Comparison of ENCODE assay signal across 9 mouse cellular contexts in genomic region chr1:38217912-38218795, GRCm38 (mm10).
DNase-seq lines count a peak whose midpoint lies in the region; ATAC-seq lines count a peak whose summit lies in the region.
"Had no signal": no experiment of that assay in that cellular context is flagged by ENCODE, and none has a peak within 500 bp of the region (broad histone marks: within the 10 kb centered on the region; RNA-seq: fewer than 3 reads in every experiment).

No protein-coding gene starts in this region.

- peak overlapping the region; percentile 62 for H3K9ac ChIP-seq in heart, embryonic 16.5 days (ENCODE audit: low read length)
- no peak overlapping the region for H3K9ac ChIP-seq in liver, embryonic 12.5 days

- no peak for ATAC-seq in heart, embryonic 16.5 days (replicated peaks; ENCODE audit: extremely low read depth, insufficient read depth, low FRiP score)
- no peak for ATAC-seq in liver, embryonic 12.5 days
- ATAC-seq in activated CD4-positive, CD25-positive, alpha-beta regulatory T cell, adult 4 months = no peak

- no peak overlapping the region for H3K27ac ChIP-seq in heart, embryonic 16.5 days (ENCODE audit: low read length)
- H3K27ac ChIP-seq in liver, embryonic 12.5 days = no peak overlapping the region

- H3K9me3 ChIP-seq in heart, embryonic 16.5 days (replicated peaks; ENCODE audit: control insufficient read depth, low read length) = no peaks in the 10 kb centered on the region
- no peaks in the 10 kb centered on the region for H3K9me3 ChIP-seq in liver, embryonic 12.5 days (replicated peaks)

- peaks cover 2% of the 10 kb centered on the region for H3K4me1 ChIP-seq in heart, embryonic 16.5 days (ENCODE audit: control insufficient read depth, insufficient read depth, low read length)
- no peaks in the 10 kb centered on the region for H3K4me1 ChIP-seq in liver, embryonic 12.5 days

- H3K36me3 ChIP-seq in heart, embryonic 16.5 days (ENCODE audit: control insufficient read depth, insufficient read depth) = no peaks in the 10 kb centered on the region
- H3K36me3 ChIP-seq in liver, embryonic 12.5 days = no peaks in the 10 kb centered on the region

- peak overlapping the region; percentile 44 for H3K4me2 ChIP-seq in heart, embryonic 16.5 days (ENCODE audit: low read depth, low read length)
- peak overlapping the region; percentile 33 for H3K4me2 ChIP-seq in liver, embryonic 12.5 days

- intact Hi-C loops in heart, postnatal 25 days (cut with DNase I) = no loop called here

- H3K27me3 ChIP-seq in heart, embryonic 16.5 days (ENCODE audit: control insufficient read depth, insufficient read depth, low read length) = no peaks in the 10 kb centered on the region
- H3K27me3 ChIP-seq in liver, embryonic 12.5 days (replicated peaks) = no peaks in the 10 kb centered on the region

- WGBS in heart, embryonic 16.5 days = 58% methylated on average over 31 of the region's 31 CpGs
- WGBS in liver, embryonic 12.5 days (ENCODE audit: insufficient replicate concordance) = 58% methylated on average over 30 of the region's 31 CpGs

- peak; percentile 16 to 25 for DNase-seq in heart, adult 18-20 months
- no peak for DNase-seq in heart, postnatal 25 days (ENCODE audit: low spot score)
- DNase-seq in adrenal gland, postnatal 14 days = peak; percentile 44
- no peak for DNase-seq in frontal cortex, adult 2 months (ENCODE audit: extremely low spot score in 1 of 2, low spot score in 1 of 2)
- no peak for DNase-seq in frontal cortex, postnatal 36 days (ENCODE audit: low spot score in 2 of 2)

- 0 out of 2 replicates have a peak overlapping the region, but pooled peaks have one; percentile 11 for H3K4me3 ChIP-seq in heart, embryonic 16.5 days (ENCODE audit: low read length)
- no peak overlapping the region for H3K4me3 ChIP-seq in liver, embryonic 12.5 days
- H3K4me3 ChIP-seq: erythroblast, embryonic 14.5 days had no signal

Comparison
In these comparisons a context has a peak if more than half of its experiments do, and no peak if none do; other contexts are left out.
1. DNase-seq: peak in heart, adult 18-20 months (2 of 2) and adrenal gland, postnatal 14 days (single experiment); none in heart, postnatal 25 days (single experiment), frontal cortex, adult 2 months (0 of 2) and frontal cortex, postnatal 36 days (0 of 2).